17 mouse cellular contexts compared by ENCODE assay signal in the genomic region with DNA sequence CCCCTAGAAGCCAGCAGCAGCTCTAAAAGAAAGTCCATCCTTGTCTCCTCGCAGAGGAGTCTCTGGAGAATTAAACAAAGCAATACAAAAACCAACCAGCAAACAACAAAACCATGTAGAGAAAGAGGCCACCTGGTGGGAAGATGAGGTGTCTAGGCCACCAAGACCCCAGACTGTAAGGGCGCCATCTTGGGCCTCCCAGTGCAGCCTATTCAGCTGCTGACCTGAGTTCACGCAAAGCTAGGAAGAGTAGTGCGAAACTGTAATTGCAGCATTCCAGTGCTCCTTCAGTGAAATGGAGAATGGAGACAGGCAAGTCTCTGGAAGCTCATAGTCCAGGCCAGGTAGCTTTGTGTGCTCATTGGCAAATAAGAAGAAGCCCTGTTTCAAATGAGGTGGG. TPM values are rescaled to one million over a fixed set of nuclear protein-coding genes. Genes with fewer than 3 reads are reported as not detected.
"Had no signal": no experiment of that assay in that cellular context is flagged by ENCODE, and none has a peak within 500 bp of the region (broad histone marks: within the 10 kb centered on the region; RNA-seq: fewer than 3 reads in every experiment).

No protein-coding gene starts in this region.

- H3K4me3 ChIP-seq: neural tube, embryonic 15.5 days; stomach, embryonic 15.5 days had no signal

- H3K27me3 ChIP-seq: neural tube, embryonic 15.5 days; stomach, embryonic 15.5 days had no signal

- H3K36me3 ChIP-seq: neural tube, embryonic 15.5 days; stomach, embryonic 15.5 days had no signal

- H3K4me1 ChIP-seq: stomach, embryonic 15.5 days had no signal

- H3K9ac ChIP-seq: neural tube, embryonic 15.5 days; stomach, embryonic 15.5 days had no signal

- H3K4me2 ChIP-seq: neural tube, embryonic 15.5 days; stomach, embryonic 15.5 days had no signal

- H3K27ac ChIP-seq: neural tube, embryonic 15.5 days; stomach, embryonic 15.5 days; stomach, postnatal 0 days had no signal

- H3K9me3 ChIP-seq: neural tube, embryonic 15.5 days; stomach, embryonic 15.5 days had no signal

- DNase-seq: retina, postnatal 1 day; right cerebral cortex, adult 18-20 months; right cerebral cortex, postnatal 14 days; right cerebral cortex, postnatal 25 days; right cerebral cortex, postnatal 4 days; spleen, adult 18-20 months; thymus, adult 18-20 months; thymus, adult 2 months; thymus, postnatal 14 days; thymus, postnatal 25 days; thymus, postnatal 36 days; thymus, postnatal 4 days had no signal

RNA-seq across cellular contexts. Expression of a gene that starts 47.2 kb away (rescaled TPM):
- total RNA-seq: neutrophil, adult 5-6 weeks had no signal
- polyA plus RNA-seq: thymus, postnatal 0 days had no signal
